Mouse (Mus musculus) neural tube, embryonic 11.5 days (tissue): ENCODE measurements around the gene E2f1. TPM values are rescaled to one million over a fixed set of nuclear protein-coding genes. Genes with fewer than 3 reads are reported as not detected.
A peak's percentile ranks its signal among the peaks of the same experiment; 100 is the strongest.

Experiments
- ATAC-seq: fragments of 200-750 bp; cut with Nextera tagmentation; 2 replicates; pipeline ENCODE4 v1.8.0; 2017; ENCODE audit warnings: moderate number of reproducible peaks, mild to moderate bottlenecking, moderate TSS enrichment, moderate library complexity; ENCODE audit not compliant: insufficient read depth, low FRiP score, low TSS enrichment
- DNase-seq: peaks from one replicate; pipeline ENCODE4 v3.0.0-alpha.2; 2015; ENCODE audit warnings: low spot score
- H3K27ac ChIP-seq: fragments of 300-500 bp; sonication (generic); 2 replicates; pipeline ENCODE4 v1.5.1; 2014; ENCODE audit warnings: low read depth, mild to moderate bottlenecking, low read length
- H3K27me3 ChIP-seq: fragments of 300-500 bp; sonication (generic); 2 replicates; pipeline ENCODE4 v1.6.1; 2014; ENCODE audit warnings: mild to moderate bottlenecking, low read length, mixed read lengths; ENCODE audit not compliant: control insufficient read depth, insufficient read depth
- H3K36me3 ChIP-seq: fragments of 300-500 bp; sonication (generic); 2 replicates; pipeline ENCODE4 v1.6.1; 2014; ENCODE audit warnings: mild to moderate bottlenecking, low read length, moderate library complexity, mixed read lengths; ENCODE audit not compliant: control insufficient read depth, insufficient read depth
- H3K4me1 ChIP-seq: fragments of 300-500 bp; sonication (generic); 2 replicates; pipeline ENCODE4 v1.6.1; 2014; ENCODE audit warnings: low read length, mixed read lengths; ENCODE audit not compliant: control insufficient read depth, insufficient read depth
- H3K4me2 ChIP-seq: fragments of 300-500 bp; sonication (generic); 2 replicates; pipeline ENCODE4 v1.6.1; 2014; ENCODE audit warnings: low read depth, mild to moderate bottlenecking, moderate library complexity
- H3K4me3 ChIP-seq: fragments of 300-500 bp; sonication (generic); 2 replicates; pipeline ENCODE4 v1.5.1; 2014; ENCODE audit warnings: low read depth, low read length
- H3K9ac ChIP-seq: fragments of 300-500 bp; sonication (generic); 2 replicates; pipeline ENCODE4 v1.6.1; 2014; ENCODE audit warnings: mild to moderate bottlenecking, low read length
- H3K9me3 ChIP-seq: fragments of 300-500 bp; sonication (generic); 2 replicates; pipeline ENCODE4 v1.6.1; 2016; ENCODE audit warnings: low read length; ENCODE audit not compliant: control insufficient read depth
- WGBS: fragments of 180-500 bp; shearing (Covaris S2); extraction: QIAGEN DNeasy Blood & Tissue Kit; methylation state at CpG from one replicate; pipeline ENCODE4 v1.1.7; 2014; 5-methylcytosine and 5-hydroxymethylcytosine counted together
- polyA plus RNA-seq: library from polyadenylated mRNA; unstranded; fragments of >200 nt; fragmentation: Nextera tagmentation; extraction: Ambion mirVana; gene quantifications from 2 replicates; pipeline ENCODE4 v1.2.1, GENCODE M21; 2014

The E2f1 gene
- polyA plus RNA-seq, 1 experiment from 2014 or later = 13.9 TPM

DNA sequence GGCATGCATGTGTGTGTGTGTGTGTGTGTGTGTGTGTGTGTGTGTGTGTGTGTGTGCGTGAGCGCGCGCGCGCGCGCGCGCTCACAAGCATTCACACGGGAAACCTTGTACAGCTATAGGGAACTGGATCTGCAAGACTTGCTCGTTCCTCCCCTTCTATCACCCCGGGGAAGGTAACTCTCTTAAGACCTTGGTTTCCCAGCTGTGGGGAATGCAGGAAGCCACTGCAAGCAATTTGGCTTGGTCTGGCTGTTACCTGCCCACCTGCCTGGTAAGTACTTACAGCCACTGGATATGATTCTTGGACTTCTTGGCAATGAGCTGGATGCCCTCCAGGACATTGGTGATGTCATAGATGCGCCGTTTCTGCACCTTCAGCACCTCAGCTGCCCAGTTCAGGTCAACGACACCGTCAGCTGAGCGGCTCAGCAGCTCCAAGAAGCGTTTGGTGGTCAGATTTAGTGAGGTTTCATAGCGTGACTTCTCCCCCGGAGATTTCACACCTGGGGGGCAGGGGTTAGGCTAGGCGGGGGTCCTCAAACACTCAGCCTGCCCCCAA is 6.0 kb downstream of the E2f1 start:
- no peak for DNase-seq
- no peak overlapping the region for H3K4me3 ChIP-seq
- H3K27ac ChIP-seq = no peak overlapping the region
- 88% methylated on average over 18 of the region's 22 CpGs for WGBS
- no peak overlapping the region for H3K9ac ChIP-seq
- peaks cover 28% of the 10 kb centered on the region for H3K4me1 ChIP-seq
- ATAC-seq = no peak
- H3K27me3 ChIP-seq = no peaks in the 10 kb centered on the region
- H3K9me3 ChIP-seq = no peaks in the 10 kb centered on the region
- H3K4me2 ChIP-seq = no peak overlapping the region
- peaks cover 9% of the 10 kb centered on the region for H3K36me3 ChIP-seq

DNA sequence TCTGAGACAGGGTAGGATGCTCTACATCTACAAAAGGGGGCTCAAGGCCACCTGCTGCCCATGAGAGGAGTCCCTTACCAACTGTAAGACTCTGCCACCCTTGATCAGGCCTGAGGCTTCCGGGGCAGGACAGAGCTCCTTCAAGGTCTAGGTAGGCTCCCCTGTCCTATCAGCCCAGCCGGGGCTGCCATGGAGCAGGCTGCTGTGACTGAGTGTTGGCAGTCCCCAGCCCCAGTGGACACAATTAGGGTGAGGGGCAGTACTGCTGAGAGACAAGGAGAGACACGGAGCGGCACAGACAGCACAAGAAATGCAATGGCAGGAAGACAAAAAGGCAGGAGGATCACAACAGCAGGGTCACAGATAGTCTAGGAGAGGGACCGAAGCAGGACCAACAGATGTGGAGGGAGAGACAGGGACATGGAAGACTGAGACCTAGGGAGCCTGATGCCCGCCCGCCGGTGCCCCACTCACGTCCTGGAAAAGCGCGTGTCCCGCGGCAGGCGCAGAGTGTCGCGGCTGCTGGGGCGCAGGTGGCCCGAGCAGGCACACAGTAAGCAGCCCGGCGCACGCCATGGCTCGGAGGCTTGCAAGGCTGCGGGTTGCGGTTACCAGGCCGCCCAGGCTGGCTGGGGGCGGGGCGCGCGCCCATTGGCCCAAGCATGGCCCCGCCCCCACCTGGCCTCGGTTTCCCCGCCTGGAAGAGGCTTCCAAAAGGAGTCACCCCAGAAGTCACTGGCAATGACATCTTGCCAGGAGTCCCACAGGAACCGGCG is 11.2 kb downstream of the E2f1 start, which contains the start of gene Necab3:
Gene Necab3, minus strand, starts transcription at position 627 of the 776 bp plus-strand sequence.
- Histone ChIP-seq H3K36me3 (peaks cover 7% of the 10 kb centered on the region), H3K27me3 (no peaks in the 10 kb centered on the region), H3K9ac (peak within 1 kb of the TSS; percentile 54), H3K4me1 (peaks cover 18% of the 10 kb centered on the region), H3K27ac (no peak within 1 kb of the TSS), H3K4me3 (peak within 1 kb of the TSS; percentile 29), H3K9me3 (no peaks in the 10 kb centered on the region), H3K4me2 (peak within 1 kb of the TSS; percentile 51)
- ATAC-seq (peak; percentile 69), DNase-seq (peak; percentile 68)
- WGBS = 5% methylated on average over 27 of the region's 34 CpGs

DNA sequence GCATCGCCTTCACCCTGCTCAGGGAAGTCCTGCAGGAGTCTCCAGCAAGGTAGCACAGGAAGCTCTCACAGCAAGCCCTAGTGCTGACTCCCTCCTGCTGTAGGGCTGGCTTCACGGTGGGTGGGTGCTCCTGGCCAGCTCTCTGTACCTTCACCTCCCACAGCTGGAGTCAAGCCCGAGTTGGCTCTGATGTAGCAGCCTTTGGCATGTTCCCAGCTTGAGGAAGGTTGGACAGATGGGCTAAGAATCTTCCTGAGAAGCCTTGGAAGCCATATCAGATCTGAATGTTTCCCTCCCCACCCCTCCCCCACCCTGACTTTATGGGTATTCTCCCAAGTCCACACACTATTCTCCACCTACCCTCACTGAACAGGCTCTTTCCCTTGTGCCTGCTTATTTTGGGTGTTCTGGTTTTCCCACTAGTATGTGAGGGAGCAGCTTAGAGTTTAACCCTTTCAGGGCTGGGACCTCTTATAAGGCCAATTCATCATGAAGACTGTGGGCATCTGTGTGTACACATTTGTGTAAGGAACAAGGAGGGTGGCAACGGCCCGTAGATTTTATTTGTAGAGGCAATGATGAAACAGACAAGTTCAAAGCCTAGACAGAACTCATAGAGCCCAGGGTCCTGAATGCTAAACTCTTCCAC is 12.4 kb downstream of the E2f1 start:
- 57% methylated on average over 5 of the region's 5 CpGs for WGBS
- no peak overlapping the region for H3K4me2 ChIP-seq

DNA sequence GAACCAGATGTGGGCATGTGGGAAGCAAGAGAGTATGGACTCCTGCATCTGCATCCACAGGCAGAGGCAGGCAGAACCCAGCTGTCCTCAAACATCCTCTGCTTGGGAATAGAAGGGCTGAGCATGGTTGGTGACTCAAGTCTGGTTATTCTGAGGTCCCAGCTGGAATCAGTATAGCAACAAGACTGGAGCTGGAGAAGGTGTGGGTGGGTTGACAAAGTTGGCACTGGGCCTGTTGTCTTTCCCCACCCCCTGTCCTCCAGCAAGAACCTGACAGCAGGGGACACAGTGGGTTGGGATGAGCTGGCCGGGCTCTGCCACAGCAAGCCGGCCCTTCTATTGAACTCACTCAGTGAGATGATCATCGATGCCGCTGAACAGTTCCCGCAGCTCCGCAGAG is 14.5 kb downstream of the E2f1 start:
- Histone ChIP-seq H3K4me2 (no peak overlapping the region), H3K36me3 (no peaks in the 10 kb centered on the region), H3K4me3 (no peak overlapping the region), H3K27me3 (peaks cover 9% of the 10 kb centered on the region; the same call in 1 of the 2 replicates), H3K4me1 (peaks cover 25% of the 10 kb centered on the region), H3K9ac (no peak overlapping the region), H3K9me3 (no peaks in the 10 kb centered on the region), H3K27ac (no peak overlapping the region)
- DNase-seq = no peak
- ATAC-seq = no peak
- WGBS = 79% methylated on average over 6 of the region's 6 CpGs

More for the DNA sequence above, 12.4 kb downstream of the E2f1 start:
- H3K9me3 ChIP-seq = no peaks in the 10 kb centered on the region
- H3K4me1 ChIP-seq = peaks cover 20% of the 10 kb centered on the region
- DNase-seq = no peak
- peak overlapping the region; percentile 3; the same call in 1 of the 2 replicates for H3K9ac ChIP-seq
- ATAC-seq = no peak
- no peak overlapping the region for H3K4me3 ChIP-seq
- H3K36me3 ChIP-seq = peaks cover 3% of the 10 kb centered on the region; the same call in 1 of the 2 replicates
- H3K27me3 ChIP-seq = no peaks in the 10 kb centered on the region
- H3K27ac ChIP-seq = no peak overlapping the region

DNA sequence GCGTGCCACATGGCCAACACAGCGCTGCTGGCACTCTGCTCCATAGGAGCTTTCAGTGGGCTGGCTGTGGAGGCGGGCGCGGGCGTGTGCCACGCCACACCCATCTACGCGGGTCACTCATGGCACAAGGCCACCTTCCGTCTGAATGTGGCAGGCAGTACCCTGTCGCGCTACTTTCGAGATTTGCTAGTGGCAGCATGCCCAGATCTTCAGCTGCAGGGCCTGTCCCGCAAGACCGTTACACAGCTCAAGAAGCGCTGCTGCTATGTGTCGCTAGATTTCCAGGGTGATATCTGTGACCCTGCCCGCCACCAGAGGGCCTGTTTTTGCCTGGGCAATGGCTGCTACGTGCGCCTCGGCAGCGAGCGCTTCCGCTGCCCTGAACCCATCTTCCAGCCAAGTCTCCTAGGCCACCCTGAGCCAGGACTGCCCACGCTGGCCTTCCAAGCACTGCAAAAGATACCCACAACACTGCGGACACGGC is 17.2 kb downstream of the E2f1 start:
- 0 out of 2 replicates have a peak overlapping the region, but pooled peaks have one; percentile 6 for H3K4me3 ChIP-seq
- H3K9me3 ChIP-seq = no peaks in the 10 kb centered on the region
- DNase-seq = peak; percentile 70
- no peaks in the 10 kb centered on the region for H3K36me3 ChIP-seq
- H3K9ac ChIP-seq = no peak overlapping the region; the same call in 1 of the 2 replicates
- H3K27ac ChIP-seq = no peak overlapping the region
- peak overlapping the region; percentile 14; the same call in 1 of the 2 replicates for H3K4me2 ChIP-seq
- peaks cover 11% of the 10 kb centered on the region for H3K4me1 ChIP-seq
- WGBS = 25% methylated on average over 27 of the region's 27 CpGs
- H3K27me3 ChIP-seq = peaks cover 13% of the 10 kb centered on the region; the same call in 1 of the 2 replicates
- no peak; the same call in 1 of the 2 replicates for ATAC-seq

DNA sequence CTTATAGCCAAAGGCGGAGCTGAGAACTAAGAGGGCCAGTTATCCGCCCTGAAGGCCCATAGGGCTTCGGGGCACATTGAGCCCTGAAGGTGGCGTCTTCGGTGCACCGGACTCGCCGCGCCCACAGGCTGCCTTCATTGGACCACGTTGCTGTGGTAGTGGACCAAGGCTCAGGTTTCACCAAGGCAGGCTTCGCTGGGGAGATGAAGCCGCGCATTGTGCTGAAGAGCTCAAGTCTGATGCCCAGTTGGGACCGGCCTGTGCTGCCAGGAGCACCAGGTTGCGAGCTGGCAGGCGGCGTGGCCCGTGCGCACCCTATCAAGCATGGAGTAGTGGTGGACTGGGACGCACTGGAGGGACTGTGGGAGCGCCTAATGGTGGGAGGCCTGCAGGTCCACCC is 17.8 kb downstream of the E2f1 start:
- no peak overlapping the region for H3K9ac ChIP-seq

DNA sequence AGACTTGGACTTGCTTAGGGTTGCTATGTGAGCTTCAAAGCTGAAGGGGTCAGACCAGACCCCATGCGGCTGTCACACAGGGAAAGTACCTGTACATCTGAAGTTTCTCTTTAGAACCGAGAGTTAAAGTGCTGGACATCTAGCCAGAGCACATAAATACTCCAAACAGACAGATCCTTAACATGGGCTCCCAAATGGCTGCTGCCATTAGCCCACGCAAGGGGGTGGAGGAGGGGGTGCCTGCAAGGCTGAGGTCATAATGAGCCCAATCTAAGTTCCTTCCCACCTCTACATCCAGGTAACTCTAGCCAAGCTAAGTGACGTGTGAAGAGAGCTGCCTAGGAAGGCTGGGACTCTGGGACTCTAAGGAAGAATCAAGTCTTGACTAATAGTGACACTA is 18.2 kb downstream of the E2f1 start, which contains the start of gene Actl10:
Gene Actl10, plus strand, starts transcription at position 301 of the 400 bp plus-strand sequence.
- Histone ChIP-seq H3K4me2 (peak within 1 kb of the TSS; percentile 14; the same call in 1 of the 2 replicates), H3K9ac (no peak within 1 kb of the TSS; the same call in 1 of the 2 replicates), H3K36me3 (no peaks in the 10 kb centered on the region), H3K9me3 (no peaks in the 10 kb centered on the region), H3K27ac (no peak within 1 kb of the TSS), H3K27me3 (peaks cover 13% of the 10 kb centered on the region; the same call in 1 of the 2 replicates), H3K4me1 (peaks cover 9% of the 10 kb centered on the region), H3K4me3 (0 out of 2 replicates have a peak within 1 kb of the TSS, but pooled peaks have one; percentile 6)
- 83% methylated on average over 4 of the region's 4 CpGs for WGBS
- ATAC-seq = no peak
- no peak for DNase-seq

More for the DNA sequence above, 17.8 kb downstream of the E2f1 start:
- Histone ChIP-seq H3K9me3 (no peaks in the 10 kb centered on the region), H3K4me3 (no peak overlapping the region), H3K27me3 (peaks cover 13% of the 10 kb centered on the region; the same call in 1 of the 2 replicates), H3K36me3 (no peaks in the 10 kb centered on the region), H3K4me2 (peak overlapping the region; percentile 14; the same call in 1 of the 2 replicates), H3K27ac (no peak overlapping the region), H3K4me1 (peaks cover 9% of the 10 kb centered on the region)
- 21% methylated on average over 21 of the region's 21 CpGs for WGBS
- ATAC-seq = no peak
- no peak for DNase-seq

DNA sequence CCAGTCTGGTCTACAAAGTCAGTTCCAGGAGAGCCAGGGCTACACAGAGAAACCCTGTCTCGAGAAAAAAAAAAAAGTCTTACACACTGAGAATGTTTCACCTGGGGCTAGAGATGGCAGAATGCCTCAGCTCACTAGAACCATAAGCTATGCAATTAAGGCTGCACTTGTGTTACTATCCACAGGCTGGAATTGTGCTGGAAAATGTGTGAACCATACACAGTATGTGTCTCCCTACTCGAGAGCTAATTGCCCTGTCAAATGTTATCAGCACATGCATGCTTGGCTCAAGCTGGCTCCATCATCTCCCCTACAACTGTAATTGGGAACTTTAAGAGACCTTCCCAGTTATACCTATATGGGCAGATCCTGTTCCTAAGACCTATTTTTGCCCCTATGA is 18.8 kb downstream of the E2f1 start:
- ATAC-seq = no peak
- H3K27ac ChIP-seq = no peak overlapping the region
- no peak for DNase-seq
- H3K36me3 ChIP-seq = no peaks in the 10 kb centered on the region
- no peak overlapping the region for H3K4me2 ChIP-seq
- peaks cover 9% of the 10 kb centered on the region for H3K4me1 ChIP-seq
- H3K4me3 ChIP-seq = no peak overlapping the region
- no peaks in the 10 kb centered on the region for H3K9me3 ChIP-seq
- 78% methylated on average over 2 of the region's 2 CpGs for WGBS
- H3K27me3 ChIP-seq = peaks cover 13% of the 10 kb centered on the region; the same call in 1 of the 2 replicates
- H3K9ac ChIP-seq = no peak overlapping the region
